Mouse (Mus musculus): ENCODE measurements around the gene Dynlt1f.
"Not testable (repeated sequence)": the region's sequence is repeated elsewhere in the genome, so short reads cannot be mapped to it uniquely, and the experiment has no call there.

DNA sequence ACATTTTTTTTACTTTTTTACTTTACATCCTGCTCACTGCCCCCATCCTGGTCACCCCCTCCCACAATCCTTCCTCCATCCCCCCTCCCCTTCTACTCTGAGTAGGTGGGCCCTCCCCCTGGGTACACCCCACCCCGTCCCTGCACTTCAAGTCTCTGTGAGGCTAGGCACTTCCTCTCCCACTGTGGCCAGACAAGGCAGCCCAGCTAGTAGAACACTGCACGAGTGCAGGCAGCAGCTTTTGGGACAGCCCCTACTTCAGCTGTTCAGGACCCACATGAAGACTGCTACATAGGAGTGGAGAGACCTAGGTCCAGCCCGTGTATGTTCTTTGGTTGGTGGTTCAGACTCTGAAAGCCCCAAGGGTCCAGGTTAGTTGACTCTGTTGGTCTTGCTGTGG is 7.1 kb upstream of the Dynlt1f start:
- not testable (repeated sequence) for TF ChIP-seq POLR2A (IDR thresholded peaks at IDR 0.05; ENCODE audit: control insufficient read depth, extremely low read depth, insufficient read depth, low read length, poor library complexity); CTCF (IDR thresholded peaks at IDR 0.05; ENCODE audit: borderline replicate concordance, control insufficient read depth, extremely low read depth, insufficient read depth, low read length, poor library complexity)

Data from thymus, adult 2 months (tissue).